Comparison of ENCODE assay signal across 8 mouse cellular contexts in genomic region chr19:6117986-6118676, GRCm38 (mm10). TPM values are rescaled to one million over a fixed set of nuclear protein-coding genes. Genes with fewer than 3 reads are reported as not detected.
DNase-seq lines count a peak whose midpoint lies in the region; ATAC-seq and TF ChIP-seq lines count a peak whose summit lies in the region.

TSS of gene Sac3d1 (minus strand) at chr19:6118650.

- peaks cover 34% of the 10 kb centered on the region for H3K36me3 ChIP-seq in forebrain, postnatal 0 days (ENCODE audit: insufficient read depth)
- H3K36me3 ChIP-seq in lung, embryonic 15.5 days: peaks cover 25% of the 10 kb centered on the region

- DNase-seq in MEL-GATA-1-ER (ENCODE audit: extremely low read depth, low read depth): peak; percentile 94
- peak; percentile 90 to 91 for DNase-seq in cerebellum, adult 2 months
- DNase-seq in forebrain, postnatal 0 days: peak; percentile 97
- peak; percentile 89 for DNase-seq in heart, postnatal 4 days
- peak; percentile 86 to 89 for DNase-seq in layer of hippocampus, adult 8-10 months (ENCODE audit: low spot score in 2 of 2)
- DNase-seq in ovary, adult 18-20 months (ENCODE audit: low spot score): peak; percentile 83
- DNase-seq in thymus, postnatal 0 days (ENCODE audit: low spot score): peak; percentile 93

- peak within 1 kb of the TSS; percentile 67 for H3K27ac ChIP-seq in cerebellum, adult 2 months (ENCODE audit: insufficient read depth, low read length)
- H3K27ac ChIP-seq in forebrain, postnatal 0 days (ENCODE audit: low read depth, low read length): peak within 1 kb of the TSS; percentile 92
- H3K27ac ChIP-seq in lung, embryonic 15.5 days: peak within 1 kb of the TSS; percentile 99

- WGBS in cerebellum, adult 2 months: under 1% methylated on average over 77 of the region's 77 CpGs
- WGBS in forebrain, postnatal 0 days: 2% methylated on average over 77 of the region's 77 CpGs
- under 1% methylated on average over 76 of the region's 77 CpGs for WGBS in lung, embryonic 15.5 days

- peak; percentile 95 for ATAC-seq in forebrain, postnatal 0 days
- ATAC-seq in lung, embryonic 15.5 days (ENCODE audit: borderline replicate concordance, extremely low read depth, low FRiP score, low TSS enrichment): peak; percentile 87

- no peak for TF ChIP-seq CTCF in cerebellum, adult 2 months (IDR thresholded peaks at IDR 0.05; ENCODE audit: borderline replicate concordance, insufficient read depth, low read depth, low read length)
- TF ChIP-seq CTCF in forebrain, postnatal 0 days (IDR thresholded peaks at IDR 0.05; ENCODE audit: low read depth): no peak; the same call in 1 of the 2 replicates

- H3K4me3 ChIP-seq in cerebellum, adult 2 months (replicated peaks; ENCODE audit: insufficient read depth, low read depth, low read length): peak within 1 kb of the TSS; percentile 63
- peak within 1 kb of the TSS; percentile 76 for H3K4me3 ChIP-seq in forebrain, postnatal 0 days (ENCODE audit: low read depth, low read length)
- peak within 1 kb of the TSS; percentile 70 for H3K4me3 ChIP-seq in lung, embryonic 15.5 days

- H3K4me1 ChIP-seq in cerebellum, adult 2 months (ENCODE audit: control insufficient read depth, insufficient read depth, low read length): peaks cover 10% of the 10 kb centered on the region
- H3K4me1 ChIP-seq in forebrain, postnatal 0 days (ENCODE audit: insufficient read depth): peaks cover 15% of the 10 kb centered on the region
- peaks cover 22% of the 10 kb centered on the region for H3K4me1 ChIP-seq in lung, embryonic 15.5 days

- H3K4me2 ChIP-seq in forebrain, postnatal 0 days (ENCODE audit: low read depth): peak within 1 kb of the TSS; percentile 90
- H3K4me2 ChIP-seq in lung, embryonic 15.5 days: peak within 1 kb of the TSS; percentile 85

- no peaks in the 10 kb centered on the region for H3K9me3 ChIP-seq in forebrain, postnatal 0 days (ENCODE audit: low read length)
- H3K9me3 ChIP-seq in lung, embryonic 15.5 days: no peaks in the 10 kb centered on the region

- H3K9ac ChIP-seq in forebrain, postnatal 0 days: peak within 1 kb of the TSS; percentile 91
- H3K9ac ChIP-seq in lung, embryonic 15.5 days: peak within 1 kb of the TSS; percentile 81

- TF ChIP-seq POLR2A in cerebellum, adult 2 months (IDR thresholded peaks at IDR 0.05; ENCODE audit: borderline replicate concordance, insufficient read depth, low read length): peak; percentile 40

- no peaks in the 10 kb centered on the region for H3K27me3 ChIP-seq in cerebellum, adult 2 months (ENCODE audit: control insufficient read depth, insufficient read depth, low read length)
- H3K27me3 ChIP-seq in forebrain, postnatal 0 days (ENCODE audit: insufficient read depth, low read length): no peaks in the 10 kb centered on the region
- no peaks in the 10 kb centered on the region for H3K27me3 ChIP-seq in lung, embryonic 15.5 days

RNA-seq across cellular contexts. Expression of gene Sac3d1, which starts in this region (rescaled TPM):
- polyA plus RNA-seq in cerebellum, adult 2 months (2012; rRNA removed): 33.8 and 35.9 TPM in 2 replicates
- total RNA-seq in forebrain, postnatal 0 days (2014; rRNA removed): 44.8 and 67.7 TPM in 2 replicates
- 60.8 and 61.5 TPM in 2 replicates for polyA plus RNA-seq in forebrain, postnatal 0 days (2015; fragmentation: Nextera tagmentation; extraction: Ambion mirVana)
- 10 to 100 TPM; 17.4 to 17.6 TPM for total RNA-seq in heart, postnatal 4 days (2021)
- 10 to 100 TPM; 11.0 to 13.4 (median 12.9) TPM for total RNA-seq in layer of hippocampus, adult 8-10 months (2022)
- polyA plus RNA-seq in lung, embryonic 15.5 days (2015; fragmentation: Nextera tagmentation; extraction: Ambion mirVana): 48.6 and 49.8 TPM in 2 replicates
- polyA plus RNA-seq in thymus, postnatal 0 days (2015; fragmentation: Nextera tagmentation; extraction: Ambion mirVana): 46.4 and 48.5 TPM in 2 replicates

Comparison
In these comparisons a context has a peak if more than half of its experiments do, and no peak if none do; other contexts are left out.
1. Peak in every context shown above with its lines: DNase-seq, ATAC-seq, H3K4me3 ChIP-seq and H3K27ac ChIP-seq.